Mouse (Mus musculus): ENCODE measurements around the gene Dcaf12. TPM values are rescaled to one million over a fixed set of nuclear protein-coding genes. Genes with fewer than 3 reads are reported as not detected.
A peak's percentile ranks its signal among the peaks of the same experiment; 100 is the strongest.

Dcaf12 gene
- total RNA-seq, 2 experiments from 2014 or later: 31.3 to 38.9 TPM

DNA sequence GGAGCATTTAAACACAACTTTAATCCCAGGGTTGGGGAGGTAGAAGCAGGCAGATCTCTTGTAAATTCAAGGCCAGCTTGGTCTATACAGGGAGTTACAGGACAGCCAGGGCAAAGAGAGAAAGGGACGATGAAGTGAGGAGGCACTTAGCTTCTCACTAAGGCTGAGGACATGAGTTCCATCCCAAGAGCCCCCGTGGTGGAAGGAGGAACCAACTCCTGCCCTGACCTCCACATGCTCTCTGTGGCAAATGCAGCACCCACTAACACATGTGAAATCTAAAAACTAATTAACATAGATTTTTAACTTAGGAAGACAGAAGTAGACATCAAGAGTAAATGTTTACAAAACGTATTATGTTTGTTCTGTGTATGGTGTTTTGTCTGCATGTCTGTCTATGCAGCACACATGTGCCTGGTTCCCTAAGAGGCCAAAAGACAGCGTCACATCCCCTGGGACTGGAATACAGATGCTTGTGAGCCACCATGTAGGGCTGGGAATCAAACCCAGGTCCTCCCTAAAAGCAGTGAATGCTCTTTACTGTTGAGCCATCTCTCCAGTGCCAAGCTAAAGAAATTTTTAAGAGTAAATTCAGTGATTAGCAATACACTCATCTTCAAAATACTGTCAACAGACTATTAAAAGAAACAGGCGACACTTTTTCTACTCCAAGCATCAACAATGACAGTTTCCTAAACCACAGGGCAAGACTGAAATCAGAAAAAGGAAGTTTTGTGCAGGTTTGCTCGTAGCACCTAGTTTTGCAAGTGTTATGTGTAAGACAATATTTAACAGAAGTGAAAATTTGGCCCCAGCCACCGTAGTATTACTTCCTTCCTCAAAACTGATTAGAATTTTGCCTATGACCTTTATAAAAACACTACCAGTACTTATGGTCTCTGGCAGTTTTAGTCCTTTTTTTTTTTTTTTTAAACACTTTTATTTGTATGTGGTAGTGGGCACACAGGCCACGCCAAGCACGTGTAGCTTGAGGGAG, 3.8 kb downstream of the Dcaf12 start:
- peak; percentile 32 for ATAC-seq (replicated peaks; ENCODE audit: poor library complexity)

DNA sequence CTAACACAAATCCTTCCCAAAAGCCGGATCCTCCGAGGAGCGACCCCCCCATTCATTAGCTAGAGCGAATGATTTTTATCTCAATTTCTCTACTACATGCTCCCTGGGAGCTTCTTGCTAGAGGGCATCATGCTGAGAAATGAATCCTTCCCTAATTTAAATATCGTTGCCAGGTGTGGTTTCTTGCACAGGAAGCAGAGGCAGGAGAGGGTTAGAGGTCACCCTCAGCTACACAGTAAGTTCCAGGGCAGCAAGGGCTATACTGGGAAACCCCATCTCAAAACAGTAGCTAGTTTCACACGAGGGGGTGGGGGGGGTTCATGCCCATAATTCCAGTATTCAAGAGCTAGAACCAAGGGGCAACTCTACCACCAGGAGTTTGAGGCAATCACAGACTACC, 7.3 kb downstream of the Dcaf12 start:
- ATAC-seq (replicated peaks; ENCODE audit: poor library complexity): no peak

DNA sequence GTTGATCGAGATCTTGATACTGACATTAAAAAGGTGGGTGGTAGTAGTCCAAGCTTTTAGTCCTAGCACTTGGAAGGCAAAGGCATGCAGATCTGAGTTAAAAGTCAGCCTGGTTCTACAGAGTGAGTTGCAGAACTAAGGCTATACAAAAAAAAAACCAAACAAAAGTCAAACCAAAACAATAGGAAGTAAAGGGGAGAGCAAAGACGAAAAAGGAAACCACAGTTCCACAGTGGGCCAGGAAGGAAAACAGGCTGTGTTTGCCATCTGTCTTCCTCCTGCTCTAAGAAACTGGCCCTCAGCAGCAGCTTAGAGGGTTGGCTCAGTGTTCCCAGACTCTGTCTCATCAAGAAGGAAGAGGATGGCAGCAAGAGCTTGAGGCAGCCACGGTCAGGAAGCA, 10.4 kb downstream of the Dcaf12 start:
- ATAC-seq (replicated peaks; ENCODE audit: poor library complexity): peak; percentile 62

DNA sequence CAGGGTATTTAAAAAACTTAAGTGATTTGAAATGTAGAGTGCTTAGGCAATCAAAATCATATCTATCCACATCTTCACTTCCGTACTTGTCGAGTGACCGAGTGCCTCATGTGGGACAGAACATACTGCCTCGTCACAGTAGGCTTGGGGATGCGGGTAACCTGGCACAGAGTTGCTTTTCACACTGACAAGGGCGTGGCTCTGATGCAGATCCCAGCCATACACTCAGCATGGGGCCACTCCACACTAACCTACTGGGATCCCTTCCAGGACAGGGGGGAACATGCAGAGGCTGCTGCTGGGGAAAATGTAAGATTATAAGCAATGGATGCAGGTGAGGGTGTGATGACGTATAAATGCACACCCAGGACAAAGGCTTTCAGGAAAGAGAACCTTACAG, 11.0 kb downstream of the Dcaf12 start:
- peak; percentile 47; the same call in 1 of the 2 replicates for ATAC-seq (replicated peaks; ENCODE audit: poor library complexity)

DNA sequence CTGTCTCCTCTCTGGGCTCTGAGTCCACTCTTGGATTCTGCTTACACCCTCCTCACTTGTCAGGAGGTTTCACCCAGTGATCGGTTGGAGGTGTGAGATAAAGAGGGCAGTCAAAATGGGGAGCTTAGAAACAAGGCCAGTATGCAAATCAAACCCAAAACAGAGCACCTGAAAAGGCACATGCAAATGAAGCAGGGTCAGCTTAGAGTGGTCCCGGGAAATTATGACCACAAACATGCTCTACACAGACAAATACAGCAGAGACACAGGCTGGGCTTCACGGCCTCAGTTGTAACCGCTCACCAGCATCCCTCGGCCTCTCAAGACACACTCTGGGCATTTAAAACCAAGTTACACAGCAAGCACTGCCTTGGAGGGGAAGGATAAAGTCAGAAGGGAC, 15.7 kb downstream of the Dcaf12 start:
- no peak for ATAC-seq (replicated peaks; ENCODE audit: poor library complexity)

DNA sequence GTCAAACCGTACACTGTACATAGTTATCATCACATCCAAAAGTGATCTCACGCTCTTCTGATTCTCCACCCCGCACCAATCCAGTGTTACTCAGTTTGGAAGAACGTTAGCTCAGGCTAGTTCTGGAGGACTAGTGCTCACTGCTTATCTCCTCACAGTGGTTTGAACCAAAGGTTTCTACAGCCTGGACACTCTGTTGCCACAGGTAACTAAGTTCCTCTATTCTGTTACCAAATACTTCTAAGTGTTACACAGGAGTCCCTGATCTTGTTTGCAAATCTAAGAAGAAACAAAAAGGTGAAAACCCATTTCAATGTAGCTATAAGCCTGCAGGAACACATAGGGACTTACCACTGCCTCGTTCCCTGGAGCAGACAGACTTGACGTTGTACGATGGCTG, 18.7 kb downstream of the Dcaf12 start:
- no peak for ATAC-seq (replicated peaks; ENCODE audit: poor library complexity)

DNA sequence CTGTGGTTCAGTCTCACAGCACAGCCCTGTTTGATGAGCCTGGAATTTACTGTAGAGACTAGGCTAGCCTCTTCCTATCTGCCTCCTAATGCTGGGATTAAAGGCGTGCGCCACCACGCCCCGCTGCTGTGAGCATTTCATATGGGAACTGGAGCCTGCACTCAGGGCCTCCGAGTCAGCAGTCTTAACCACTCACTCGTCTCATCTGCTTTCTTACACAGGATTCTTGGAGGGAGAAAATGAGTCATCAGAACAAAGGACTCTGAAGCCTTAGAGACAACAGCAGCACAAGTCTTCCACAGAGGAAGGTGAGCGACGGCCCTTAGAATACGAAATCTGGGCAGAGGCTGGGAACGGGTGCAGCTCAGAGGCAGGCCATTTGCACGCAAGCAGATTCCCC, 19.2 kb downstream of the Dcaf12 start:
- no peak for ATAC-seq (replicated peaks; ENCODE audit: poor library complexity)

DNA sequence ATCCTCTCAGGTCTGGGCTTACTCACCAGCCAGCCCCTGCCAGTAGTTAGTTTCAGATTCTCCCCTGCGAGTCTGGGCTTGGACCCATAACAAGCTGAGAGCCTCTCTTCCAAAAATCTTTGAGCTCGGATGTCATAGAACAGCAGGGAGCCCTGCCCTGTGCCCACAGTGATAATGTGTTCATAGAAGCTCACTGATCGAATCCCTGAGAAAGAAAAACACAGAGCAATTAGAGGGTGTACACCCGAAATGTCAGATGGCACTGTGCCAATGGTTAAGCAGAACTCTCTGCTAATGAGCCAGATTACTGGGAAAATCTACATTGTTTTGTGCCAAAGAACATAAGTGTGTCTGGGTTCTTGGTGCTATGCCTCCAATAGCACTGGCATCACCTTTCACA, 20.8 kb downstream of the Dcaf12 start:
- no peak for ATAC-seq (replicated peaks; ENCODE audit: poor library complexity)

DNA sequence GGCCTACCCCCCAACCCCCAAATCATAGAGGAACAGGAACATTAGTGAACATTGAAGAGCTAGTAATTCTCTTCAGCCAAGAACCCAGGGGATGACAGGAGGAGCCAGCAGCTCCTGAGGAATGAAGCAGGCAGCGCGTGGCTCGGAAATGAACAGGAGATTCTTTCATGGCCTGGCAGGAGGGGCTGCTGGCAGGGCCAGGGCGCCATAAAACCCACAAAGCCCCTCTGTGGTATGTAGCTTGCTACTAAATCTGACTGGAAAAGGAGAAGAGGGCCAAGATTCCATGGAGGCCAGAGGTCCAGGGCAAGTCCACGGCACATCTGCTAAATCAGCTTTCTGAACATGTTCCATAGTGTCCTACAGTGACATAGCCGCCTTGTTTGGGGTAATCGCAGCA, 24.9 kb downstream of the Dcaf12 start:
- ATAC-seq (replicated peaks; ENCODE audit: poor library complexity): no peak

DNA sequence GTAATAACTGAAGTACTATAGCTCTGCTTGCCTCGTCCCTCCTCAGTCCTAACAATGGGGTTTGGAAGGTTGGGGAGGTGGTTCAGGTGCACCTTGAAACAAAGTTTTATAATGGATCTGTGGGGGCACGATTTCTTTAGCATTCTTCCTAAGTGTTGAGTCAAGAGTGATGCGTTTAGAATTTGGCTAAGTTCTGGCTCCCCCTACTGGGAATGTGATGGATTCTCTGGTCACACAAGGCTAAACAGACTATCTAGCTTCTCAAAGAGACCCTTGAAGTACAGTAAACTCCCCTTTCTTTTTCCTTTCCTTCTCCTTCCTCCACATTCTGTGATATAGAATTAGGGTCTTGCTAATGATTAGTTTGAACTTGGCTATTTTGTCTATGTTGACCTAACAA, 28.3 kb downstream of the Dcaf12 start:
- peak; percentile 83 for ATAC-seq (replicated peaks; ENCODE audit: poor library complexity)

DNA sequence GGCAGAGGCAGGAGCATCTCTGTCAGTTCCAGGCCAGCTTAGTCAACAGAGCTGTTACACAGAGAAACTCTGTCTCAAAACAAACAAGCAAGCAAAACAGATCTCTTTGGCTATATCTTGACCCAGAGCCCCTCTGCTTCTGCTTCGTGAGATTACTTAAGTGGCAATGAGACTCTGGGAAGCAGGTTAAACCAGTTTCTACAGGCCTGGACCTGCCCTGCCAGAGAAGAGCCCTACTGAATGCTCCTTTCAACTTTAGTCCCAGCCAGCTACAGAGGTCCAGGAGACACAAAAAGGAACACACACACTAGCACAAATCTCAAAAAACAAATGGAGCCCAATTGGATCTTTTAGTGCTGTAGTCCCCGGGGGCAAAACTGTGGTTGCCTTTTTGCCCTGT, 30.6 kb downstream of the Dcaf12 start:
- ATAC-seq (replicated peaks; ENCODE audit: poor library complexity): no peak

DNA sequence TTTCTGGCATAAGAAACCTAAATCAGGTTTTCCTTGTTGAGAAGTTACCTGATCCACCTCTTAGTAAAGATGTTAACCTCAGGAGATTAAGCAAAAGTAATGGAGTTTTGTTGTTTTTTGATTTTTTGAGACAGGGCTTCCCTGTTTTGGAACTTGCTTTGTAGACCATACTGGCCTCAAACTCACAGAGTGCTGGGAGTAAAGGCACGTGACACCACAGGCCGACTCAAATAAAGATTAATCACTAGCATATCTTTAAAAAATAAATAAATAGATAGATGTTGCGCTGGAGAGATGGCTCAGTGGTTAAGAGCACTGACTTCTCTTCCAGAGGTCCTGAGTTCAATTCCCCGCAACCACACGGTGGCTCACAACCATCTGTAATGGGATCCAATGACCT, 38.8 kb downstream of the Dcaf12 start:
- no peak for ATAC-seq (replicated peaks; ENCODE audit: poor library complexity)

DNA sequence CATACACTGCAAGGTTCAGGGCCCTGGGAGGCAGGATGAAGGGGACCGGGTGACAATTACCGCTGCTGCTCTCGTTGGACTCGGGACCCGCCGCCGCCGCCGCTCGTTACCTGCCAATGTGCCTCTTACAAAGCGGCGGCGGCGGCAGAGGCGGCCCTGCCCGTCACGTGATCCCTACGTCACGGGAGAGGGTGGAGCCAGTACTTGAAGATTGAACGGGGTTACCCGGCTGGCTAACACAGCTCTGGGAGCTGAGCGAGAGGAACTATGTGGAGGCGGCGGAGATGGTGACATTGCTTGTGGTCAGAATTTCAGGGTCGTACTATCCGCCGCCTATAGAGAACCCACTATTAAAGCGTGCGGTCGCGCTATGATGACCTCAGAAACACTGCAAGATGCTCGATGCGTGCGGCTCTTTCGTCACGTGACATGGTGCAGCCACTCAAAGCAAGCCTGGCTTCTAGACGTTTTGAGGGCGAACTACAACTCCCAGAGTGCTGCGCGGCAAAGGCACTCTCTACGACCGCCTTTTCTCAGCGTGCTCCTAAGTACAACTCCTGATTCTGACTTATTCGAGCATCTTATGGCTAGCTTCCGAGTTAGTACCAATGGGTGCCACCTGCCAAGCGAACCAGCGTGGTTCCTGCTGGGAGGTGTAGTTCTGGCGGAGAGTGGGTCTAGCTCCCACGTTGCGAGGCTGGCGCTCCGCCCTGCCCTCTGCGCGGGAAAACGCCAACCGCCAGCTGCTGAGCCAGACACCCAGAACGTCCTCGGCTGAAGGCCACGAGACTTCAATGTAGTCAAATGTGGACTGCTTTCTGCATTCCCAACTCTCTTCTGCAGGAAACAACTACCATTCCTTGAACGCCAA, 39.5 kb downstream of the Dcaf12 start, which contains the start of gene Ubap2:
Gene Ubap2 (minus strand): TSS at position 165 of the 871 bp plus-strand sequence.
- ATAC-seq (replicated peaks; ENCODE audit: poor library complexity): peak; percentile 80

DNA sequence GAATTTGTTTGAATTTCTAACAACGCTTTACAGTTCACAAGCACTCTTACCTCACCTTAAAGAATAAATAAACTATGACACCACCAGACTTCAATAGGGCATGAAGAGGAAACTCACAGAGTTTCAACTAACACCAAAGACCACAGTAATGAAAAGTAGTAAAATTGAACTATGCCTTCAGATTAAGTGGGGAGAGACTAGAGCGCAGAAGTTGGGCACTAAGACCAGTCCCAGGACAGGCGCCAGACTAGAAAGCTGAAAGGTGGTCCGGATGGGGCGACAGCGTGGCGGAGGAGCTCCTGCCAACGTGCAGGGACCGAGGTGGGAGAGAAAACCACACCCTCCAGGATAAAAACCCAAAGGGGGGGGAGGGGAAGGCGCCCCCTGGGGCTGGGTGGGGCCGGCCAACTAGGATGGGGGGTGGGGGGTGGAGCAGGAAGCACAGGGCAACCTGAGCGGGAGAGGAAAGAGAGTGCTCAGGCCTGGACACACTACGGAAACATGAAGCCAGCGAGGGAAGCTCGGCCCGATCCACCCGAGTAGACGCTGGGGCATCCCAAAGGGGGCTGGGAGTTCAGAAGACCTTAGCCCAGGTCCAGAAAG, 40.2 kb downstream of the Dcaf12 start:
- peak; percentile 24 for ATAC-seq (replicated peaks; ENCODE audit: poor library complexity)

DNA sequence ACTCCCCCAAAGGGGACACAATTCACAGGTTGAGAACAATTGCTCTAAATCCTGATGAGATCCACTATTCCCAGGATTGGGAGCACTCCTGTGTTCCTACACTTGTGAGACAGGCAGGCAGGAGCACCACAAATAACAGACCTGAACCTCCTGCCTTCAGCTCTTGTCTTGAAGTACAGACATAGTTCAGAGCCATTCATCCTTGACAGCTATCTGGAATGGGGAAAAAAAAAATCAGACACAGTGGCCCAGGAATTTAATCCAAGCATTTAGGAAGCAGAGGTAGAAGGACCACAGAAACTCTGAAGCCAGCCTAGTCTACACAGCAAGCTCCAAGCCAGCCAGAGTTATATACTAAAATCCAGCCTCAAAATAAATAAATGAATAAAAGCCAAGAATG, 46.6 kb downstream of the Dcaf12 start:
- no peak for ATAC-seq (replicated peaks; ENCODE audit: poor library complexity)

DNA sequence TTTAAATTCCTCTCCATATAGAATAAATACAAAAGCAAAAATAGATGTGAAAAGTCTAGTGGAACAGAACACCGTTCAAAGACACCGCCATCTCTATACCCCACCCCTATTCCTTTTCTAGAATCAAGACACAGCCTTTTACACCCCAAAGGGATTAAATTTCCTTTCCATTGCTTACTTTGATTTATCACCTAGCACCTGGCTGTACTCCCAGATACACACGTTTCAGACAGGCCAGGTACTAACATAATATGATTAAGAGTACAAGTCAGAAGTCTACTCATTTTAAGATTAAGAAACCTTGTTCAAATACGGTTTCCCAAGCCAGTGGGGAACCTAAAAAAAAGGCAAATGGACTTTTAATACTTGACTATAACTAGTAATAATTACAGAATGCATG, 48.3 kb downstream of the Dcaf12 start:
- ATAC-seq (replicated peaks; ENCODE audit: poor library complexity): no peak

DNA sequence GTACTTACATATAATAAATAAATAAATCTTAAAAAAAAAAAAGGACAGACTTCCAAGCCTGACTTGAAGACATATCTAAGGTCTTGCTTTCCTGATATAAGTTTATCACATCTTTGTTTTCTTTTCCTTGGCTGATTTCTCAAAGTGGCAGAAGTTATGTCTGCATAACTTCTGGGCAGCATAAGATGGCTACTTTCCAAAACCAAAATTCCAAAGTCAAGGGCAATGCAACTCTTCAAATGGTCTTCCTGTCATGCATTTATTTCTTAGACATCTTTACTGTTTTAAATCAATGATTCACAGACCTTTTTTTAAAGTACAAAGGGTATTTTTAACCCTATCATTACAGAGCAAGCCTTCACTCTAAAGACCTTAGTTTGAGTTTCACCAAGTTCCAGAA, 54.0 kb downstream of the Dcaf12 start:
- ATAC-seq (replicated peaks; ENCODE audit: poor library complexity): no peak

DNA sequence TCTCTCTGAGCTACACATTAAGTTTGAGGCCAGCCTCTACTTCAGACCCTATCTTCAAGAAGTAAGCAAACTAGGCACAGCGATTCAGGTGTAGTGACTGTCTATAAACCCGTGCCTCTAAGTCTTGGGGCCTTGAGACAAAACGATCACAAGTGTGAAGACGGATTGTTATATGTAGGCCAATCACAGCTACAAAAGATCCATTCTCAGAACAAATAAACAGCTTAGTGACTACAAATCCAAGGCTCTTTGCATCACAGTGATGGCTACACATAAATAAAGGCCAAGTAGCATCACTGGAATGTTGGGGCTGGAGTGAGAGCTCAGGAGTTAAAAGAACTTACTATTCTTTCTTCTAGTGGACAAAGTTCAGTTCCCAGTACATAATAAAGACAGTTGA, 55.7 kb downstream of the Dcaf12 start:
- ATAC-seq (replicated peaks; ENCODE audit: poor library complexity): no peak

DNA sequence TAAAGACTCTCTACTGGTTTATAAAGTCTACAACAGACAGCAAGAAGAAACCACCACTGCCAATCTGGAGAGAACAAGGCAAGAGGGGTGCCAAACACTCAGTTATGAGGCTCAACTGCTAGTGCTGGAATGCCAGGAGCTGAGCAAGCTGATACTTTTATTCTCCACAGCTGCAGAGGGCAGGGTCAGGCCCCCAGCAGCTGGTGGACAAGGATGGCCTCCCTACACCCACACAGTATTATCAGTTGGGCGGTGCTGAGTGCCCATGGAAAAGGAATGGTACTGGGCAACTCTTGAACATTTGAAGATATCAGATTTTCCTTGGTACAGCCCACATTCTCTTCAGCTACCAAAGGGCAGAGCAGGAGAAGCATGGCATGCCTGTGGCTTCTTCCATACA, 56.9 kb downstream of the Dcaf12 start:
- no peak for ATAC-seq (replicated peaks; ENCODE audit: poor library complexity)

DNA sequence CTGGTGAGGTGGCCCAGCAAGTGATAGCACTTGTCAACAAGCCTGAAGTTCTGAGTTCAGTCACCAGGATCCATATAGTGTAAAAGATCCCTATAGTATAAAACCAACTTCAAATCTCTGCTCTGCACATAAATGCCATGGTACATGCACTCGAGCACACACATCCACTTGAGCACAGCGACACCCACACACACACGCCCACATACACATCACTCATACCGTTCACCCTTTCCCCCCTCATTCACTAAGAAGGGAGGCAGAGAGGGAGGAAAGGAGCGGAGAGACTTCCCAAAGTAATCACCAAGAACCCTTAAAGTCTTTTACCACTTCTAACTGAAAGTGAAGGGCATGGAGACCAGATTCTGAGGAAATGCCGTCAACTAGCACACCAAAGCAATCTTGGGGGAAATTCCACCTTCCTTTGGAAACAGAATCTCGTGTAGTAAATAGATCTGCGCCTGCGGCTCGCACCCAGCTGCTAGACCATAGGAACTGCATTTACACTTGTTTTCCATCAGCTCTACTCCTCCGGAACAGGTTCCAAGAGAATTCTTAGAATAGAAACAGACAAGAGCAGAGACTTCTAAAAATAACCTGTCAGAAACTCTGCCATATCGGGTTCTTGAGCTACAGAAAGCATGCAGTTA, 59.0 kb downstream of the Dcaf12 start:
- no peak for ATAC-seq (replicated peaks; ENCODE audit: poor library complexity)

DNA sequence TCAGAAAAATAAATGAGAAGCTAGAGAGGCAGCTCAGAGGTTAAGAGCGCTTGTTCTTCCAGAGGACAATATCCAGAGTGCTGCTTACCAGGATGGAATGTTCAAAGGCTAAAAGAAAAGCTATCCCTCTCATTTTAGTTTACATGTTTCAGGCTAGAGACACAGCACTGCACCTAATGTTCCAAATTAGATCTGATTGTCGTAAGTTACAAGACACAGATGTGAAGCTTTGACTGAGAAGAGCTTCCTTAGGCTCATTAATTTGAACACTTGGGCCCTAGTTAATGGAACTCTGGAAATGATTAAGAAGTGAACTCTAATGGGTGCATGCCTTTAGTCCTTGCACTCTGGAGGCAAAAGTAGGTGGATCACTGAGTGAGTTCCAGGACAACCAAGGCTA, 60.9 kb downstream of the Dcaf12 start:
- no peak for ATAC-seq (replicated peaks; ENCODE audit: poor library complexity)
